Mouse (Mus musculus) intestine, embryonic 14.5 days (tissue): ENCODE results near the gene Tmem101. TPM values are rescaled to one million over a fixed set of nuclear protein-coding genes. Genes with fewer than 3 reads are reported as not detected.
"Not testable (repeated sequence)": the region's sequence is repeated elsewhere in the genome, so short reads cannot be mapped to it uniquely, and the experiment has no call there.

Experiments
- ATAC-seq: fragments of 200-750 bp; cut with Nextera tagmentation; replicated peaks from 2 replicates; pipeline ENCODE4 v1.8.0; 2017; ENCODE audit warnings: low read depth, moderate number of reproducible peaks, moderate TSS enrichment, moderate library complexity; ENCODE audit not compliant: low FRiP score, low TSS enrichment
- DNase-seq: peaks from one replicate; pipeline ENCODE4 v3.0.0-alpha.2; 2018; ENCODE audit warnings: low spot score
- H3K27ac ChIP-seq: fragments of 300-500 bp; sonication (generic); 2 replicates; pipeline ENCODE4 v1.5.1; 2014; ENCODE audit warnings: low read depth, mild to moderate bottlenecking, control low read depth
- H3K27me3 ChIP-seq: fragments of 300-500 bp; sonication (generic); replicated peaks from 2 replicates; pipeline ENCODE4 v1.6.1; 2014; ENCODE audit warnings: low read length, control low read depth; ENCODE audit not compliant: control insufficient read depth, insufficient read depth
- H3K36me3 ChIP-seq: fragments of 300-500 bp; sonication (generic); 2 replicates; pipeline ENCODE4 v1.6.1; 2014; ENCODE audit warnings: low read length, control low read depth; ENCODE audit not compliant: control insufficient read depth, insufficient read depth
- H3K4me1 ChIP-seq: fragments of 300-500 bp; sonication (generic); replicated peaks from 2 replicates; pipeline ENCODE4 v1.6.1; 2014; ENCODE audit warnings: low read length, control low read depth, mixed read lengths; ENCODE audit not compliant: control insufficient read depth, insufficient read depth
- H3K4me2 ChIP-seq: fragments of 300-500 bp; sonication (generic); 2 replicates; pipeline ENCODE4 v1.6.1; 2014; ENCODE audit warnings: low read length
- H3K4me3 ChIP-seq: fragments of 300-500 bp; sonication (generic); 2 replicates; pipeline ENCODE4 v1.5.1; 2014; ENCODE audit warnings: low read depth, low read length, control low read depth, mixed read lengths
- H3K9ac ChIP-seq: fragments of 300-500 bp; sonication (generic); 2 replicates; pipeline ENCODE4 v1.6.1; 2014; ENCODE audit warnings: mild to moderate bottlenecking, low read length
- H3K9me3 ChIP-seq: fragments of 300-500 bp; sonication (generic); 2 replicates; pipeline ENCODE4 v1.6.1; 2016; ENCODE audit warnings: low read length, control low read depth; ENCODE audit not compliant: control insufficient read depth
- WGBS: fragments of 180-500 bp; shearing (Covaris S2); extraction: QIAGEN DNeasy Blood & Tissue Kit; methylation state at CpG from one replicate; pipeline ENCODE4 v1.1.7; 2014; 5-methylcytosine and 5-hydroxymethylcytosine counted together
- polyA plus RNA-seq: library from polyadenylated mRNA; unstranded; fragments of >200 nt; fragmentation: Nextera tagmentation; extraction: Ambion mirVana; gene quantifications from 2 replicates; pipeline ENCODE4 v1.2.1, GENCODE M21; 2014

The Tmem101 gene
- polyA plus RNA-seq, 1 experiment from 2014 or later, result 22.6 TPM

- Histone ChIP-seq H3K27me3 (no peaks in the 10 kb centered on the region), H3K36me3 (peaks cover 77% of the 10 kb centered on the region), H3K4me3 (no peak overlapping the region), H3K9me3 (no peaks in the 10 kb centered on the region), H3K4me2 (no peak overlapping the region), H3K4me1 (no peaks in the 10 kb centered on the region), H3K27ac (no peak overlapping the region), H3K9ac (no peak overlapping the region)
- 84% methylated on average over 5 of the region's 5 CpGs for WGBS
- DNase-seq, result no peak
- no peak for ATAC-seq
Observed at GRCm38 (mm10) chr11:102167539-102167938, 11.3 kb upstream of the Tmem101 start.

- Histone ChIP-seq H3K9me3 (no peaks in the 10 kb centered on the region), H3K27me3 (no peaks in the 10 kb centered on the region), H3K27ac (no peak overlapping the region), H3K4me2 (no peak overlapping the region), H3K36me3 (peaks cover 87% of the 10 kb centered on the region), H3K4me1 (no peaks in the 10 kb centered on the region), H3K4me3 (no peak overlapping the region), H3K9ac (no peak overlapping the region)
- 29% methylated on average over 6 of the region's 6 CpGs for WGBS
- DNase-seq (no peak), ATAC-seq (no peak)
Observed at GRCm38 (mm10) chr11:102165971-102166722, 9.9 kb upstream of the Tmem101 start.

GRCm38 (mm10) chr11:102159781-102160180 lies 3.6 kb upstream of the Tmem101 start:
- no peaks in the 10 kb centered on the region for H3K27me3 ChIP-seq
- DNase-seq (no peak), ATAC-seq (no peak)
- H3K4me3 ChIP-seq, result no peak overlapping the region
- H3K27ac ChIP-seq, result no peak overlapping the region
- peaks cover 40% of the 10 kb centered on the region for H3K36me3 ChIP-seq
- 0 out of 2 replicates have a peak, but pooled peaks cover 8% of the 10 kb centered on the region for H3K4me1 ChIP-seq
- H3K9ac ChIP-seq, result no peak overlapping the region
- no peaks in the 10 kb centered on the region for H3K9me3 ChIP-seq
- WGBS, result 78% methylated on average over 5 of the region's 5 CpGs
- no peak overlapping the region for H3K4me2 ChIP-seq

GRCm38 (mm10) chr11:102158024-102158423 lies 1.8 kb upstream of the Tmem101 start:
- H3K4me3 ChIP-seq, DNase-seq, H3K27ac ChIP-seq, H3K9ac ChIP-seq, H3K4me2 ChIP-seq, ATAC-seq, H3K9me3 ChIP-seq, H3K27me3 ChIP-seq, H3K4me1 ChIP-seq: not testable (repeated sequence)
- peaks cover 39% of the 10 kb centered on the region for H3K36me3 ChIP-seq
- 84% methylated on average over 2 of the region's 2 CpGs for WGBS

- Histone ChIP-seq H3K4me2 (peak overlapping the region; percentile 81), H3K36me3 (peaks cover 32% of the 10 kb centered on the region), H3K9me3 (no peaks in the 10 kb centered on the region), H3K4me1 (0 out of 2 replicates have a peak, but pooled peaks cover 8% of the 10 kb centered on the region), H3K27ac (no peak overlapping the region), H3K4me3 (peak overlapping the region; percentile 58), H3K9ac (no peak overlapping the region), H3K27me3 (no peaks in the 10 kb centered on the region)
- WGBS, result 29% methylated on average over 1 of the region's 1 CpGs
- ATAC-seq, result no peak; the same call in 1 of the 2 replicates
- no peak for DNase-seq
Observed at GRCm38 (mm10) chr11:102156786-102157089, 534 bp upstream of the Tmem101 start.

- Histone ChIP-seq H3K27ac (no peak overlapping the region), H3K36me3 (no peaks in the 10 kb centered on the region), H3K27me3 (peaks cover 54% of the 10 kb centered on the region), H3K9me3 (no peaks in the 10 kb centered on the region), H3K4me2 (no peak overlapping the region), H3K4me3 (peak overlapping the region; percentile 13; the same call in 1 of the 2 replicates), H3K9ac (no peak overlapping the region), H3K4me1 (peaks cover 8% of the 10 kb centered on the region)
- DNase-seq (no peak), ATAC-seq (no peak)
- 10% methylated on average over 34 of the region's 34 CpGs for WGBS
Observed at GRCm38 (mm10) chr11:102147213-102147989, 8.8 kb downstream of the Tmem101 start.

GRCm38 (mm10) chr11:102146531-102146930 lies 9.7 kb downstream of the Tmem101 start:
- Histone ChIP-seq H3K4me1 (peaks cover 8% of the 10 kb centered on the region), H3K36me3 (no peaks in the 10 kb centered on the region), H3K27me3 (peaks cover 54% of the 10 kb centered on the region), H3K4me2 (peak overlapping the region; percentile 49), H3K9me3 (no peaks in the 10 kb centered on the region), H3K27ac (no peak overlapping the region), H3K4me3 (peak overlapping the region; percentile 17), H3K9ac (no peak overlapping the region)
- ATAC-seq (no peak), DNase-seq (no peak)
- WGBS, result 13% methylated on average over 17 of the region's 17 CpGs

GRCm38 (mm10) chr11:102146005-102146404 lies 10.2 kb downstream of the Tmem101 start:
- Histone ChIP-seq H3K27ac (no peak overlapping the region), H3K9ac (no peak overlapping the region), H3K4me1 (peaks cover 8% of the 10 kb centered on the region), H3K27me3 (peaks cover 54% of the 10 kb centered on the region), H3K4me2 (peak overlapping the region; percentile 49), H3K4me3 (peak overlapping the region; percentile 17), H3K9me3 (no peaks in the 10 kb centered on the region), H3K36me3 (no peaks in the 10 kb centered on the region)
- 5% methylated on average over 16 of the region's 16 CpGs for WGBS
- DNase-seq, result peak; percentile 75
- ATAC-seq, result 0 out of 2 replicates have a peak, but pooled peaks have one; percentile 6
